Mouse (Mus musculus) midbrain, embryonic 15.5 days (tissue): ENCODE results near the gene Tceal3. TPM values are rescaled to one million over a fixed set of nuclear protein-coding genes. Genes with fewer than 3 reads are reported as not detected.
"Not testable (repeated sequence)": the region's sequence is repeated elsewhere in the genome, so short reads cannot be mapped to it uniquely, and the experiment has no call there.

Experiments used
- ATAC-seq: fragments of 200-750 bp; cut with Nextera tagmentation; replicated peaks from 2 replicates; pipeline ENCODE4 v1.8.0; 2017; ENCODE audit warnings: moderate TSS enrichment
- H3K27ac ChIP-seq: fragments of 300-500 bp; sonication (generic); 2 replicates; pipeline ENCODE4 v1.5.1; 2015; ENCODE audit warnings: mild to moderate bottlenecking, inconsistent platforms
- H3K27me3 ChIP-seq: fragments of 300-500 bp; sonication (generic); replicated peaks from 2 replicates; pipeline ENCODE4 v1.6.1; 2015; ENCODE audit warnings: inconsistent platforms
- H3K36me3 ChIP-seq: fragments of 300-500 bp; sonication (generic); replicated peaks from 2 replicates; pipeline ENCODE4 v1.6.1; 2015; ENCODE audit warnings: inconsistent platforms
- H3K4me1 ChIP-seq: fragments of 300-500 bp; sonication (generic); 2 replicates; pipeline ENCODE4 v1.6.1; 2015; ENCODE audit warnings: inconsistent platforms
- H3K4me2 ChIP-seq: fragments of 300-500 bp; sonication (generic); 2 replicates; pipeline ENCODE4 v1.6.1; 2015; ENCODE audit warnings: inconsistent platforms, mild to moderate bottlenecking, moderate library complexity
- H3K4me3 ChIP-seq: fragments of 300-500 bp; sonication (generic); 2 replicates; pipeline ENCODE4 v1.5.1; 2015; ENCODE audit warnings: mild to moderate bottlenecking, inconsistent platforms
- H3K9ac ChIP-seq: fragments of 300-500 bp; sonication (generic); 2 replicates; pipeline ENCODE4 v1.6.1; 2015; ENCODE audit warnings: mild to moderate bottlenecking, inconsistent platforms
- H3K9me3 ChIP-seq: fragments of 300-500 bp; sonication (generic); 2 replicates; pipeline ENCODE4 v1.6.1; 2016; ENCODE audit warnings: inconsistent platforms
- WGBS: fragments of 180-500 bp; shearing (Covaris S2); methylation state at CpG from one replicate; pipeline ENCODE4 v1.1.7; 2015; ENCODE audit warnings: mixed read lengths; 5-methylcytosine and 5-hydroxymethylcytosine counted together
- polyA plus RNA-seq: library from polyadenylated mRNA; unstranded; fragments of >200 nt; fragmentation: Nextera tagmentation; extraction: Ambion mirVana; gene quantifications from 2 replicates; pipeline ENCODE4 v1.2.1, GENCODE M21; 2015

The Tceal3 gene
- 91.5 and 91.6 TPM in 2 replicates for polyA plus RNA-seq

DNA sequence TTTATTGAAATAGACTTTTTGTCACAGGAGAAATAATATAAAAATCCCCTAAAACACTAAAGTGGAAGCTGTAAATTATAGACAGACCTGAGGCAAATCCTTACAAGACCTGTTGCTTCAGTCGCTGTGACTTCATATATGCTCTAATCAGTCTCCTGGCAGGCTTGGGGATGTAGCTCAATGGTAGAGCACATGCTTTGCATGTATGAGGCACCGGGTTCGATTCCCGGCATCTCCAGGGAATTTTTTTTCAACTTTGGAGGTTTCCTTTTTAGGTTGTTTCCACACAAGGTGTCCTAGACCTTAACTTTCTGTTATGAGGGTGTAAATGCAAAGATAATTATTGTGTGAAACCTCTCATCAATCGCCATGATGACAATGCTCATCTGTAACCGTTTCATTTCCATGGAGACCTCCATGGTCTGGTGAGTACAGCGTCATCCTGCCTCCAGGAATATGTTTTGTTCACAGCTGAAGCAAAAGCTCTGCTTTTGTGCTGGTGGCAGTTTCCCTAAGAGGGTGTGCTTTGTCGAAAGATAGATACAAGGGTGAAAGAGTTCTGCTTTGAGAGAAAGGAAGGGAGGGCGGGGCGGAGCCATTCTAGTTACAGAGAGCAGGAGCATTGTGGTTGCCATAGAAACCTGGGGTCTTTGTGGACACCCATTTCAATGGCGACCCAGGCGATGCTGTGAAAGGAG is at the start of gene Tceal3:
TSS of gene Tceal3 (plus strand) at position 644 of the 698 bp plus-strand sequence.
- H3K36me3 ChIP-seq = no peaks in the 10 kb centered on the region
- 34% methylated on average over 12 of the region's 12 CpGs for WGBS

DNA sequence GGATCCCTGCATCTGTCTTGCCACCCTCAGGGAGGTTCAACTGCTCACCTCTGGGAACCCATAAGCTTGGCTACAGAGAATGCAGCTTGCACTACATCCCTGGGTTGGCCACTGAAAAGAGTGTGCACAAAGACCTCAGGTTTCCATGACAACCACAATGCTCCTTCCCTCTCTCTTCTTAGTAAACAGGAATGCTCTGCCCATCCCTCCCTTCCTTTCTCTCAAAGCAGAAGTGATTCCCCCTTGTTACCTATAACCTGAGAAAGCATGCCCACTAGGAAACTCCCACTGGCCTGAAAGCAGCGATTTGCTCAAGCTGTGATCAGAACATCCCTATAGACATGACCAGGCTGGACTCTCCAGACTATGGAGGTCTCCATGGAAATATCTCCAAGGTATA is 46.7 kb upstream of the Tceal3 start, which contains the start of gene Kir3dl2:
TSS of gene Kir3dl2 (minus strand) at position 101 of the 400 bp plus-strand sequence.
- WGBS = 54% methylated on average over 1 of the region's 1 CpGs
- not testable (repeated sequence) for H3K27me3 ChIP-seq, H3K4me3 ChIP-seq, H3K9ac ChIP-seq, H3K27ac ChIP-seq, H3K4me2 ChIP-seq, H3K9me3 ChIP-seq, H3K36me3 ChIP-seq, ATAC-seq, H3K4me1 ChIP-seq

More for the DNA sequence above, at the start of gene Tceal3:
- Histone ChIP-seq H3K9ac (peak within 1 kb of the TSS; percentile 50), H3K27me3 (no peaks in the 10 kb centered on the region), H3K9me3 (no peaks in the 10 kb centered on the region), H3K4me3 (peak within 1 kb of the TSS; percentile 44), H3K27ac (peak within 1 kb of the TSS; percentile 90), H3K4me2 (peak within 1 kb of the TSS; percentile 45), H3K4me1 (no peaks in the 10 kb centered on the region)
- peak; percentile 98 for ATAC-seq

DNA sequence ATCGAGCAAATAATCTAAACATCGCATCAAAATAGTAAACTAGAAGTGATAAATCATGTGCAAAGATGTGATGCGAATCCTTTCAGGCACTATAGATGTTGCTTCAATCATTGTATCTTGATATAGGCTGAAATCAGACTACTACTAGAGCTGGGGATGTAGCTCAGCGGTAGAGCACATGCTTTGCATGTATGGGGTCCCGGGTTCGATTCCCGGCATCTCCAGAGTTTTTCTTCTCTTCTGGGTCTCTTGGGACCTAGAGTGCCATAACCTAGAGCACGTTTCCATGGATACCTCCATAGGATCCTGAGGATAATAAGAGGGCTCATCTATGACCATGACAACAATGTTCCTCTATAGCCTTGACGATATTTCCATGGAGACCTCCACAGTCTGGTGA is 21.5 kb upstream of the Tceal3 start:
- WGBS = 88% methylated on average over 9 of the region's 9 CpGs
- not testable (repeated sequence) for H3K36me3 ChIP-seq

DNA sequence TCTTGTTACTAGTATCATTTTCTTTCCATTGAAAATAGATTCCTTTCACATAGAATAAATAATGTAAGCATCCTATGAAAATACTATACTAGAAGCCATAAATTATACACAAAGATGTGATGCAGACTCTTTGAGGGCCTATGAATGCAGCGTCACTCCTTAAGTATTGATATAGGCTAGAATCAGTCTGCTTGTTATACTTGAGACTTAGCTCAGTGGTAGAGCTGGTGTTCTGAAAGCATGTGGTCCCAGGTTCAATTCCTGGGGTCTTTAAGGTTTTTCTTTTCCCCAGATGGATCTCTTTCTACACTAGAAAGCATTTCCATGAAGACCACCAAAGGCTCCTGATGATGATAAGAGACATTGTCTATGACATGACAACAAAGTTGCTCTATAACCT is 6.0 kb upstream of the Tceal3 start:
- ATAC-seq = no peak
- Histone ChIP-seq H3K4me3 (no peak overlapping the region), H3K4me1 (no peaks in the 10 kb centered on the region), H3K27ac (no peak overlapping the region), H3K9ac (no peak overlapping the region), H3K27me3 (no peaks in the 10 kb centered on the region), H3K4me2 (no peak overlapping the region), H3K9me3 (no peaks in the 10 kb centered on the region), H3K36me3 (no peaks in the 10 kb centered on the region)
- 91% methylated on average over 1 of the region's 1 CpGs for WGBS

More for the DNA sequence above, 21.5 kb upstream of the Tceal3 start:
- H3K4me3 ChIP-seq, H3K27me3 ChIP-seq, ATAC-seq, H3K4me2 ChIP-seq, H3K9ac ChIP-seq, H3K27ac ChIP-seq, H3K4me1 ChIP-seq, H3K9me3 ChIP-seq: not testable (repeated sequence)

DNA sequence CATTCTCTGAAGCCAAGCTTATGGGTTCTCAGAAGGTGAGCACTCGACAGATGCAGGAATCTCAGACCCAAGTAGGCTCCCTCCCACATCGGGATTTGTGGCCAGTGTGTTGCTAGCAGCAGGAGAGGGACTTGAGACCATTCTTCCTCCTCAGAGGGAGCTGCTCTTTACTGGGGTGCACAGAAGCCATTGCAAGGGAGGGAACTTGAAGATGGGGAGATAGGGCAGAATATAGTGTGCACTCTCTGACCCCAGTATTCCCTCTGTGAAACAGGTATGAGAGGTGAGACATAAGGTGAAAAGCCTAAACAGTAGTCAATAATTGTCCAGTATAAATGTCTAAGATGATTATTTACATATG is 235 bp downstream of the Tceal3 start:
- Histone ChIP-seq H3K9me3 (no peaks in the 10 kb centered on the region), H3K27me3 (no peaks in the 10 kb centered on the region), H3K4me2 (peak overlapping the region; percentile 45), H3K4me3 (peak overlapping the region; percentile 44), H3K36me3 (no peaks in the 10 kb centered on the region), H3K4me1 (no peaks in the 10 kb centered on the region), H3K27ac (peak overlapping the region; percentile 90), H3K9ac (peak overlapping the region; percentile 50)
- ATAC-seq = peak; percentile 88
- WGBS = 25% methylated on average over 2 of the region's 2 CpGs

DNA sequence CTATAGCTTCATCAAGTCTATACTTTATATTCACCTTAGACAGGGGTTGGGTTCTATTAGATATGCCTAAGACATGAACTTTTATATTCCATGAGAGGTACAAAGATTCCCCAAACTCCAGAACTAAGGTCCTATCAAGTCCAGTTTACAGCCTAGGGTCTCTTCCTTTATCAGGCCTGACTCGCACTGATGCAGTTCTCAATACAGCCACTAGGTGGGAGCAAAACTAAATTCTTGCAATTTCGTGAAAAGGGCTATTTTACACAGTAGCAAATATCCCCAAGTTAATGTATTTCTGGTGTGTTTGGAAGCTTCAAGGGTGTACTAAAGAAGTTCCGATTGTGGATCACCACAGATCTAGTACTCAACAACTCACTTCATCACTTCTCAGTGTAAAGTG is 8.8 kb downstream of the Tceal3 start:
- Histone ChIP-seq H3K27me3 (no peaks in the 10 kb centered on the region), H3K9me3 (no peaks in the 10 kb centered on the region), H3K27ac (no peak overlapping the region), H3K9ac (no peak overlapping the region), H3K36me3 (no peaks in the 10 kb centered on the region), H3K4me2 (no peak overlapping the region), H3K4me1 (no peaks in the 10 kb centered on the region), H3K4me3 (no peak overlapping the region)
- 18% methylated on average over 3 of the region's 3 CpGs for WGBS
- no peak for ATAC-seq

DNA sequence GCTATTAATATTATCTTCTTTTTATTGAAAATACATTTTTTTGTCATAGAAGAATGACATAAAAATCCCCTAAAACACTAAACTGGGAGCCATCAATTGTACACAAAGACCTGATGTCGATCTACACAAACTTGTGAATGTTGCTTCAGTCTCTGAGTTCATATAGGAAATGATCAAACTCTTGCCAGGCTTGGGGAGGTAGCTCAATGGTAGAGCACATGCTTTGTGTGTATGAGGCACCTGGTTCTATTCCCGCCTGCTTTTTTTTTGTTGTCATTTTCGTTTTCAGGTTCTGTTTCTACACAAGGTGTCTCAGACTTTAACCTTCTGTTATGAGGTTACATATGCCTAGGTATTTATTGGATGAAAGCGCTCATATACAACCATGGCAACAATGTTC is 16.3 kb downstream of the Tceal3 start:
- Histone ChIP-seq H3K36me3 (no peaks in the 10 kb centered on the region), H3K9ac (no peak overlapping the region), H3K27ac (no peak overlapping the region), H3K4me1 (no peaks in the 10 kb centered on the region), H3K9me3 (no peaks in the 10 kb centered on the region), H3K4me3 (no peak overlapping the region), H3K4me2 (no peak overlapping the region), H3K27me3 (no peaks in the 10 kb centered on the region)
- no peak for ATAC-seq
- 70% methylated on average over 4 of the region's 4 CpGs for WGBS

DNA sequence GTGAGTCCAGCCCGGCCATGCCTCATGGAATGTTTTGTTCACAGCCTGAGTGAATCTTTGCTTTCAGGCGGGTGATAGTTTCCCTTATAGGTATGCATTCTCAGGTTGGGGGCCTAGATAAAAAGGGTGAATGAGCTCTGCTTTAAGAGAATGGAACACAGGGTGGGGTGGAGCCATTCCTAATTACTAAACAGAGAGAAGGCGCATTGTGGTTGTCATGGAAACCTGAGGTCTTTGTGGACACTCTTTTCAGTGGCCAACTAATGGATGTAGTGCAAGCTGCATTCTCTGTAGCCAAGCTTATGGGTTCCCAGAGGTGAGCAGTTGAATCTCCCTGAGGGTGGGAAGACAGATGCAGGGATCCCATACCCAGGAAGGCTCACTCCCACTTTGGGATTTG is 16.8 kb downstream of the Tceal3 start:
- 53% methylated on average over 3 of the region's 3 CpGs for WGBS
- Histone ChIP-seq H3K4me1 (no peaks in the 10 kb centered on the region), H3K27me3 (no peaks in the 10 kb centered on the region), H3K4me2 (no peak overlapping the region), H3K4me3 (no peak overlapping the region), H3K9me3 (no peaks in the 10 kb centered on the region), H3K27ac (no peak overlapping the region), H3K36me3 (no peaks in the 10 kb centered on the region), H3K9ac (no peak overlapping the region)
- no peak for ATAC-seq

DNA sequence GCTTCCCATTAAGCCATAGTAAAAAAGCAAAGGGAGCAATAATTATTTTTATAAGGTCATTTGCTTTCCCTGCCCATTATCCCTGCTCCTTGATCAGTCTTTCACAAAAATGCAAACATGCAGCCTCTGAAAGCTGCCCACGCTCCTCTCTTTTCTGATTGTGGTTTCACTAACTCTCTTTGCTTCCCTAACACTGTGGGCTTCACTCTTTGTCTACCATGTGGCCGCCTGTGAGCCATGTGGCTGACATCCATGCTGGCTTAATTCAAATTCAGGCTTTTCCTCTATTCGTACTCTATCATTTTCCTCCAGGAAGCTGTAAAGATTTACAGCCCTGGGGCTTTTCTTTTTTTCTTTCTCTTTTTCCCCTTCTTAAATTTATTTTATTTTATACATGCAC is 20.7 kb downstream of the Tceal3 start:
- Histone ChIP-seq H3K27ac (no peak overlapping the region), H3K4me1 (no peaks in the 10 kb centered on the region), H3K27me3 (no peaks in the 10 kb centered on the region), H3K36me3 (no peaks in the 10 kb centered on the region), H3K4me3 (no peak overlapping the region), H3K9ac (no peak overlapping the region), H3K9me3 (no peaks in the 10 kb centered on the region), H3K4me2 (no peak overlapping the region)
- no peak for ATAC-seq
- 52% methylated on average over 3 of the region's 3 CpGs for WGBS

DNA sequence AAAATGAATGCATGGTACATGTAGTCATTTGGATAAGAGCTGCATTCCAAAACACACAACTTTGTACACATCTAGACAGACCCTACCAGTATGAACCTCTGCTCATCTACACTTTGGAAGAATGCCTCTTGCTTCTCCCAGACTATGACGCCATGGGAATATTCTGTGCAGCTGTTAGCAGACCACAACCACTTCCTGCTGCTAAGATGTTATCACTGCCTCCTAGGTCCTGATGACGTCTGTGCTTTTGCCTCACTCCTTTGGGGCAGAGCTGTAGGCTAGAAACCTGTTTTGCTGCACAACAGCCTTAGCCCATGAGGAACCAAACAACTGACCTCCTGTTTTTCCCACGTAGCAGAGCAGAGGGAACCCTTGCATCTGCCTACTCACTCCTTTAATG is 25.2 kb downstream of the Tceal3 start:
- not testable (repeated sequence) for ATAC-seq, H3K36me3 ChIP-seq

DNA sequence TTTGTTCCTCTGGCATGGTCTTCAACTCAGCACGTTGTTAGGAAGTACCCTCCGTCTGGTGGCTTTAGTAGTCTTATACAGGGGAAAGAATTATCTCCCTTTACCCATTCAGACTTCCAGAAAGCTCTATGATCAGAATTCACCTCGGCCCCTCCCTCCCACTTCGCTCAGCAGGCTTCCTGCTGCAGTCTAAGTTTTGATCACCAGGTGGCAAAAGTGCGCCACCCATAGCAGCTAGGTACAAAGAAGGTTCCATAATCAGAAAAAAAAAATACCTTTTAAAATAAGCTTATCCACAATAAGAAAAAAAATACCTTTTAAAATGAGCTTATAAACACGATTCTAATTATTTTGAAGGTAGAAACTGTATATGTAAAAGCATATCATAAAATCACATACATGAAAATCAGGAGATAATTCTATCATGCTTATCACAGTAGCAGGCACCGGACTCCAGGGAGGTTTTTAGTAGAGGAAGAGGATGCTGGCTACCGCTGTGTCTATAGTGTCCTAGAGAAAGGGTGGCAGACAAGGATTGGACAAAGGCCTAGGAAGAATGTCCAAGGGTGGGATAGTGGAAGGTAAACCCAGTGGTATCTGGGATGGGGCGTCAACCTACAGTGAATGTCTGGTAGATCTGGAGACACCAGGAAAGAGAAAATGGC is 34.4 kb downstream of the Tceal3 start:
- 42% methylated on average over 9 of the region's 9 CpGs for WGBS
- H3K27me3 ChIP-seq = no peaks in the 10 kb centered on the region
- ATAC-seq = peak; percentile 65; the same call in 1 of the 2 replicates
- H3K4me3 ChIP-seq = no peak overlapping the region
- H3K4me1 ChIP-seq = no peaks in the 10 kb centered on the region
- no peak overlapping the region for H3K9ac ChIP-seq
- peak overlapping the region; percentile 42; the same call in 1 of the 2 replicates for H3K27ac ChIP-seq
- no peak overlapping the region for H3K4me2 ChIP-seq
- no peaks in the 10 kb centered on the region for H3K9me3 ChIP-seq
- no peaks in the 10 kb centered on the region for H3K36me3 ChIP-seq

More for the DNA sequence above, 25.2 kb downstream of the Tceal3 start:
- H3K27ac ChIP-seq, H3K9ac ChIP-seq, H3K9me3 ChIP-seq, H3K4me3 ChIP-seq, H3K27me3 ChIP-seq, H3K4me2 ChIP-seq, H3K4me1 ChIP-seq: not testable (repeated sequence)
- WGBS = 70% methylated on average over 3 of the region's 3 CpGs

DNA sequence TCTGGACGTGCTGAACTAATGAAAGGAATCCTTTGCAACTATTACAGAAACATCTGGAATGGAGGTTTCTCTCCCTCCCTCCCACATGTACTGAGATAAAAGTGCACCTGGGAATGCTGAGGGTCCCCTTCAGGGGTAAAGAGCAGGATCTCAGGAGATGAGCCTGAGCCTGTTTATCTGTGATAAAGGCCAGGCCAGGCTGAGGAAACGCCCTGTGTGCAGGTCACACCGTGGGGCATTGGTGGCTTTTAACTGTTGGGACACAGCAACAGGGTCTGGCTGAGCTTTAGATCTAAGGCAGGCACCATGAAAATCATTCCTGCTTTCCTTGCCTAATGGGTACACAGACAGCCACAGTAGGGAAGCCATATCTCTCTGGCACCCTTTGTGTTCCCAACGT is 35.3 kb downstream of the Tceal3 start:
- no peaks in the 10 kb centered on the region for H3K36me3 ChIP-seq
- H3K4me3 ChIP-seq = no peak overlapping the region
- WGBS = 73% methylated on average over 4 of the region's 4 CpGs
- no peaks in the 10 kb centered on the region for H3K9me3 ChIP-seq
- H3K4me1 ChIP-seq = no peaks in the 10 kb centered on the region
- no peak overlapping the region for H3K27ac ChIP-seq
- H3K4me2 ChIP-seq = no peak overlapping the region
- no peaks in the 10 kb centered on the region for H3K27me3 ChIP-seq
- no peak for ATAC-seq
- no peak overlapping the region for H3K9ac ChIP-seq

DNA sequence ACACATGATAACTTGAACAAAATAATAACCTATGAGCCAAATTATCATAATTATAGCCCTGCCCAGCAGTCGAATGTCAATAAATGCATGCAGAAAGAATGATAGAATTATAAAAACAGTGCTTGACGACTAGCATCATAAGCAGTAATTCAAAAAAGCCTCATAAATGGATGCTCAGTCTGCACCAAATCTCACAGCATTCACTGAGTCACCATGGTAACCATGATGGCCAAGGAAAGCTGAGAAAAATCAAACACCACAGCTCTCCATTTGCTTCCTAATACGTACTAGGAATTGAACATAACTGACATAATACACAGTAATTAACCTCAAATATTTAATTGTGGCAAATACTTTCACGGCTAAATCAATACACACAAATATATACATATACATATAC is 44.5 kb downstream of the Tceal3 start:
- Histone ChIP-seq H3K4me3 (no peak overlapping the region), H3K4me2 (no peak overlapping the region), H3K36me3 (no peaks in the 10 kb centered on the region), H3K27ac (peak overlapping the region; percentile 34; the same call in 1 of the 2 replicates), H3K9ac (no peak overlapping the region), H3K4me1 (no peaks in the 10 kb centered on the region), H3K27me3 (no peaks in the 10 kb centered on the region), H3K9me3 (no peaks in the 10 kb centered on the region)
- WGBS = 53% methylated on average over 4 of the region's 4 CpGs
- ATAC-seq = peak; percentile 63; the same call in 1 of the 2 replicates
